Mouse (Mus musculus) left cerebral cortex, adult 18-20 months (tissue): ENCODE results near the gene Aldh2. TPM values are rescaled to one million over a fixed set of nuclear protein-coding genes. Genes with fewer than 3 reads are reported as not detected.
"Not testable (repeated sequence)": the region's sequence is repeated elsewhere in the genome, so short reads cannot be mapped to it uniquely, and the experiment has no call there.

Experiments used
- DNase-seq, 2 experiments: peaks; one replicate each; pipeline ENCODE4 v3.0.0; 2021 to 2022; ENCODE audit warnings: low spot score in 2 of 2, mixed read lengths in 1 of 2
- long read RNA-seq, 2 experiments: library from polyadenylated mRNA; stranded (forward); transcript quantifications; one replicate each; pipeline ENCODE4 v2.0.0; 2021
- total RNA-seq, 2 experiments: library from RNA; stranded (reverse); gene quantifications; 2 replicates each; pipeline ENCODE4 v1.2.3; 2021

The Aldh2 gene
- 100 to 1,000 TPM; 128 to 130 TPM for total RNA-seq
- long read RNA-seq, experiment 1, transcript Aldh2-201 (13 exons, 3,867 nt): major isoform, 19 of 22 reads
- long read RNA-seq, experiment 1, partial matches to known transcripts: 1 of 22 reads
- long read RNA-seq, experiment 1, other reads (novel, unspliced or antisense): 1 of 22 reads
- long read RNA-seq, experiment 2, transcript Aldh2-201 (13 exons, 3,867 nt): major isoform, 12 of 14 reads
- long read RNA-seq, experiment 2, partial matches to known transcripts: 1 of 14 reads
- long read RNA-seq, experiment 2, other reads (novel, unspliced or antisense): 1 of 14 reads

DNA sequence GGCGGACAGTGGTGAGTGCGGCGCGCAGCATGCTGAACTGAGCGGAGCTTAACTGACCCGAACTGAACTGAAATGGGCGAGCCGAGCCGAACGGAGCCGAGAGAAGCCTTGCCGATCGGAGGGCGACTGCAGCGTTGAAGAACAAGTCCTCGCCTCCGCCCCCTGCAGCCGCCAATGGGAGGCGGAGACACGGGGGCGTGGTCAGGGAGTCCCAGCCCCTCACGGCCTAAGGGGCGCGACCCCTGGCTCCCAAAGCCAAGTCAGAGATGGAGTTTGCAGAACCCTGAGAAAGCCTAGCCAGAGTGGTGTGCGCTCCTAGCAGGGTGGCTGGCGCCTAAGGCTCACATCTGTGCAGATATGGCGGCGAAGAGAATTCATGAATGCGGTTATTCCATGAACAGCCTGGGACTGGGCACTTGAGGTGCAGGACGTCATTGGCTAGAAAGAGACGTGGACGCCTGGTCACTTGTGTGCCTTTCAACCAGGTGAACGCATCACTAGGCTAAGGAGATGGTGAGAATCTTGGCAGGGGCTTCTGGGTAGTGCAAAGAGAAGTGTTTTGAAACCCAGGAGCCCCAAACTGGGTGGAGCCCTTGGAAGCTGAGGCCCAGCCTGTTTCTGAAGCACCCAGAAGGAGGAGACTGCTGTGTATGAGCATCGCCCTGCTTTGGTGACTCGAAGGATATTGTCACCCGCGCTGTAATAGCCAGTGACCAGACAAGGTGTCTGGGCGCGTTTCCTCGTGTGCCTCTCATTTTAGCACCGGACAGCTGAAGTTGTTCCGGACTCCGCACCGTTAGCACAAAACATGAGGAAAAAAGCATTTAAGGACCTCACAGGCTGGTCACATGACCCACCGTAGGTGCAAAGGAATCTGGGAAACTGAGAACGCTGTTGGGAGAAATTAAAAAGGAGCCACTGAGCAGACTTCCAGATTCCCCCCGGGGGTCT, at the start of gene Aldh2:
Aldh2 (minus strand) TSS at position 374 of the 951 bp plus-strand sequence.
- peak; percentile 75 to 80 for DNase-seq

DNA sequence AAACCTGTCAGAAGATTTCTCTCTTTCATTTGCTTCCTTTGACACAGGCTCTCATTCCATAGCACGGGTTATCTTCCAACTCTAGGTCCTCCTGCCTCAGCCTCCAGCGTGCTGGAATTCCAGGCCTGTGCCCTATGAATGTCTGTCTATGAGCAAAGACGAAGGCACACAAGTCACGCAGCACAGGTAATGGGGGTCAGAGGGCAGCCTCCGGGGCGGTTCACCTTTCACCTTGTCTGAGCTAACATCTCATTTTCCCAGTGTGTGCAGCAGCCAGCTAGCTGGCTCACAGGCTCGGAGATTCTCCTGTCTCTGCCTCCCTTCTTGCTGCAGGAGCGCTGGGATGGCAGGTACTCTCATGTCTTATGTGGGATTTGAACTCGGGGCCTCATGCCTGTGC, 46.0 kb upstream of the Aldh2 start:
- no peak for DNase-seq

DNA sequence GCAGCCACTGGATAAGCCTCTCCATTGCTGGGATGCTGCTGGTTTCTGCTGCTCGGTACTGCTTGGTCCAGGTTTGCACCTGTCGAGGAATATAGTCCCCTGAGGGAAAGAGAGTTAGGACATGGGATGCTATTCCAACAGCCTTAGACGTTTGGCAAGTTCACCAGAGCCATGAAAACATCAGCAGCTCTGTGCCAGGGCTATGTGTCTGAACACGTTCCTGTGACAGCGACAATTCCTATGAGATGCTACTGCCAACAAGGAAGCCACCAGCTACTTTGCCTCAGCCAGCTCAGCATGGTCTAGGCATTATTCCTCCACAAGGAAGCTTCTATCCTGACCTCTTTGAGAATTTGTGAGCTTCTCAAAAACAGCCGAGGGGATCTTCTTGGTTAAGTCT, 43.7 kb upstream of the Aldh2 start:
- no peak for DNase-seq

DNA sequence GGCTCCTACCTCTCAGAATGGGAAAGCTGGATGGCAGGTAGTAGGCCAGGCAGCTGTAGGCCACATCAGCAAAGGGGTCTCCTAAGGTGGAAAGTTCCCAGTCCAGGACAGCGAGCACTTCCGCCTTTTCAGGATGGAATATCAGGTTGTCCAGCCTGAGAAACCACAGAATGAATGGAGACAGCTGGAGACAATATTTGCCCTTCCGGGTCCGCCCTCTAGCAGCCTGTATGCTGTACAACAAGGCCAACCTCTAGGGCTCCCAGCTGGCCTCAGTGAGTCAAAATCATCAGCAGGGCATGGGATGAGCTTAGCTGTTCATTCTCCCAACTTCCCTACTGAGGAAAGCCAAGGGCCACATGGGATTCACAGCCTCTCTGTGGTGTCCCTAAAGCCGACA, 41.0 kb upstream of the Aldh2 start:
- DNase-seq: no peak

DNA sequence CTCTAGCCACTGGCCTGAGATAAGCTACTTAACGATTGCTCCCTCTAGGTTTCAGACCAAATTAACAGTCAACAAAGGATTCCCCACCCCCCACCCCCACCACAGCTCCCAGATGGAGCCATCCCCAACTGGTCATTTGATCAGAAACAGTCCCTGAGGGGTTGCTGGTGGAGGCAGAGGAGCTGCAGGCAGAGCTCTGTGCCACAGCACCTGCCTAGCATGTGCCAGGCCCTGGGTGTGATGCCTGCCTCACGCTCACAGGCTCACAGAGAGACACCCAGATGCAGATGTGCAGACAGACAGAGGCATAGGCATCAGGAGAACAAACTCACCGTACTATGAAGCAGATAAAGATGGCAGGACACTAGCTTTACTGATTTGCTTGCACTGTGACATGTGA, 39.2 kb upstream of the Aldh2 start:
- DNase-seq: no peak

DNA sequence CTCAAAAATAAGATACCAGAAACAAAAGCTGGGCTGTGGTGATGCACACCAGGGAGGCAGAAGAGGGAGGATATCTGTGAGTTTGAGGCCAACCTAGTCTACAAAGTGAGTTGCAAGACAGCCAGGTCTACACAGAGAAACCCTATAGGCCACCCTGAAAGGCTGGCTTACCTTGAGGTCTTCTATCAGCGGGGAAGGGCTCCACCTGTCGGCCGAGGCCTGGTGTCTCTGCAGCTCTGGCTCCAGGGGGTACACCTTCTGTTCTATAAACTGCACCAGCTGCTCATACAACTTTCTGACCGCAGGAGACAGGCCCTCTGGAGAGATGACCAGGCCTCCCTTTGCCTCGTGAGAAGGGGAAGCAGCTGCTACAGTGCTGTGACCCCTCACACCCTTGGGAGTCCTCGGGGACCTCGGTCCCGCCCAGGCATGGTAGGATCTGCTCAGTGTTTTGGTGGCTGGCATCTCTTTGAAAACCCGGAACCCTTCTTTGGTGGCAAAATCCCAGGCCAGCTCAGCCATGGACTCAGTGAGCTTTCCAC, 37.6 kb upstream of the Aldh2 start:
- peak in 1 of 2 experiments; percentile 7 for DNase-seq

DNA sequence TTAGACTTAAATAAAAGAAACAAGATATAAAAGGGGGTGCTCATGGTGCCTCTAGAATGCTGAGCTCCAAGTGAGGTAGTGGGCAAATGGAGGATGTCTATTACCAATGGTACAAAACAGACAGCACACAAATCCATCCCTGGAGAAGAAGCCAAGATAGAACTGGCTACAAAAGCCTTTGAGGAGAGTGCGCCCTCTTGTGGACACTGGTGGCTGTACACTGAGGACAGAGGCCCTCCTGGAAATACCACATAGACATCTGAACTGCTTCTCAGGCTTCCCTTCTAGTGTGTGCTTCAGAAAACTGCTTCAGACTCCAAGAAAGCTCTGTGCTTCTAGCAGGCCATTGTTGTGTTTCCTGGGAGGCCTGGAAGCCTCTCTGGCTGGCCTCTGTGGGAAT, 34.2 kb upstream of the Aldh2 start:
- DNase-seq: peak; percentile 64 to 83

DNA sequence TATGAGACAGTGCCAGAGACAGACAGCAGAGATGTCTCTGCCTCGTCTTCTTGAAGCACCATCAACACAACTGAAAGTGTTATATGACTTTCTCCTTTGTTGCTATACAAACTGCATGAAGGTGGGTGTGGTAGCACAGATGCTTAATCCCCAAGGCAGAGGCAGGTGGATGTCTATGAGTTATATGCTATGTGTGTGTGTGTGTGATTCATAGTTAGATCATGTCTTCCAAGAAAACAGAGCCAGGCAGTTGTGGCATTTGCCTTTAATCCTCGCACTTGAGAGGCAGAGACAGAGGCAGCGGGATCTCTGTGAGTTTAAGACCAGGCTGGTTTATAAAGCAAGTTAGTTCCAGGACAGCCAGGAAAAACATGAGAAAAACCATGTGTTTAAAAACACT, 29.6 kb upstream of the Aldh2 start:
- no peak for DNase-seq

DNA sequence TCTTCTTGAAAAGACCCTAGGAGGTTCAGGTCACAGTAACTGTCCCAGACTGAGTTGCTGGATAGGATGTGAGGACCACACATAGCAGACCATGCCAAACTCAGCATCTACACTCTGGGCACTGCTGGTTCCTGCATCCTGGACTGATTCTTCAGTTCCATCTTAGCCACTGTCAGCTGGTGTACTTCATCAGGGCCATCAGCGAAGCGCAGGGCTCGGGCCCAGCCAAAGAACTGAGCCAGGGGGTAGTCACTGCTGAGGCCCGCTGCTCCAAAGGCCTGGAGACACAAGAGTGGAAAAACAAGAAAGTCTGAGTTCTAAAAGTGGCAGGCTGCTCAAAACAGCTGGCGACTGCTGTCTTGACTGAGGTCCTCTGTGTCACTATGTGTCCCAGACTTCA, 27.5 kb upstream of the Aldh2 start:
- no peak for DNase-seq

DNA sequence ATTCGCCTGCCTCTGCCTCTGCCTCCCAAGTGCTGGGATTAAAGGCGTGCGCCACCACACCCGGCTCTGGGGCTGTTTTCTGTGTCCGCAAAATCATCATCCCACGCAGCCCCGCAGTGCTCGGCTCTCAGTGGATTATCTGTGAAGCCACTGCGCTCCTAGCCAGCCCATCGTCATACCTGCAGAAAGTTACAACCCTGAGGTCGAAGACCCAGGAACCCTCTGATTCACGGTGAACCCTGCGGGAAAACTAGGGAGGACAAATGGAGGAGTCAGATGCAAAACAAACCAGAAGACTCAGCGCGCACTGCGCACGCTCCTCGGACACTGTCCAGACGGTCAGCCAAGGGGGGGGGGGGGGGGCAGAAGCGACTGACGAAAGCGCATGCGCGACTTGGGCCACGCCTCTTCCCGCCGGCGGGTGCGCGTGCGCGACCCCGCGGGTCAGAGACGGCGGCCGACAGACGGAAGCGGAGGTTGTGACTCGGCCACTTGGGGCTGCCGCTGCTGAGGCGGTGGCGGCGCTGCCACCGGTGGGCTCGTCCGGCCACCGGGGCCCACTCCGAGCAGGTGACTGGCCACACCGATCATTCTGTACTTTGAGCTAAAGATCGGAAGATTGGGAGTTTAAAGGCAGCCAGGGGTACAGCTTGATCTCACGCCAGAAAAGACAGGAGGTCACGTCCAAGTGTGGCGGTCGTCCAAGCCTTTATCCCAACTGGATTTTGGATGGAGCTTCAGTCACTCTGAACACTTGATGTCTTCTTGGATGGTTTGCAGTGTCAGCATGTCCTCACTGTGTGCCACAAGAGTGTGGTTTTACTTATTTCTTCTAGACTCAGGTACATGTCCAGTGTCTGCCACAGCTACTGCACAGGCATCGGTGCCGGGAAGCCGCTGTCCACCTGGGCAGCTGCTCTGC, 25.2 kb upstream of the Aldh2 start, which contains the start of gene Acad12:
Acad12 (minus strand) TSS at position 347 of the 922 bp plus-strand sequence.
- DNase-seq: peak; percentile 76 to 79

DNA sequence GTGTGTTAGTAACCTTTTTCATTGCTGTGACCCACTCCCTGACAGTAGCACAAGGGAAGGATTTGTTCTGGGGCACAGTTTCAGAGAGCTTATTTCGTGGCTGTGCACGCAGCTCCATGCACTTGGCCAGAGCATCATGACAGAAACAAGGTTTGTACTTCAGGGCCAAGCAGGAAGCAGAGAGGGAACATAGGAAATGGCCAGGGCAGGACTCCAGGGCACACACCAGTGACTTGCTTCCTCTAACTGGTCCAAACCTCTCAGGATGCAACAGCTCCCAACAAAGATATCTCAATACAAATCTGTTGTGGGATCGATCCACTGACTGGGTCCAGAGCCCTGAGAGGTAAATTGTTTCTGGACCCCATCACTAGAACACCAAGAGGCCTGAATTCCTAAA, 21.3 kb upstream of the Aldh2 start:
- not testable (repeated sequence) for DNase-seq

DNA sequence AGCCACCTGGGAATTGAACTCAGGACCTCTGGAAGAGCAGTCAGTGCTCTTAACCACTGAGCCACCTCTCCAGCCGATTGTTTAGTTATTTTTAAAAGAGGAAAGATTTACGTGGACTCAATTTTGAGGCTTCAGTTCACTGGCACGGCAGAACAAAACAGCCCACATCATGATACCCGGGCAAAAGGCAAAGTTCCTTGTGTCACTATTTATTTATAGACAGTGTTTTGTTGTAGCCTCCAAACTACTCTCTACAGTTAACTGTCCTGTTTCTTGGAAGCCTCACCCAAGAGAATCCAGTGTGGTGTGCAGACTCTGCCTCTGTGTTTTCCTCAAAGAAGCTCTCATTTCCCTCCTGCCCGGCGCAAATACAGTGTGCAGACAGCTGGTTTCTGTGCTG, 18.4 kb upstream of the Aldh2 start:
- DNase-seq: no peak

DNA sequence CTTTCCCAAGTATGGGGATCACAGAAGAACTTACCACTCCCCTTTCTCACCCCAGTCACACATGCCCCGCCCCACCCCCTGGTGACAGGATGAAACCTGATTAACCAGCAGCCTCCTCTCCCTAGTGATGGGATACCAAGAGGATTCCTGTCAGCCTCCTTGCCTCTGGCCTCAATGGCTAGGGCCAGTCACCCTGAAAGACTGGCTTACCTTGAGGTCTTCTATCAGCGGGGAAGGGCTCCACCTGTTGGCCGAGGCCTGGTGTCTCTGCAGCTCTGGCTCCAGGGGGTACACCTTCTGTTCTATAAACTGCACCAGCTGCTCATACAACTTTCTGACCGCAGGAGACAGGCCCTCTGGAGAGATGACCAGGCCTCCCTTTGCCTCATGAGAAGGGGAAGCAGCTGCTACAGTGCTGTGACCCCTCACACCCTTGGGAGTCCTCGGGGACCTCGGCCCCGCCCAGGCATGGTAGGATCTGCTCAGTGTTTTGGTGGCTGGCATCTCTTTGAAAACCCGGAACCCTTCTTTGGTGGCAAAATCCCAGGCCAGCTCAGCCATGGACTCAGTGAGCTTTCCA, 16.0 kb upstream of the Aldh2 start:
- DNase-seq: not testable (repeated sequence)

DNA sequence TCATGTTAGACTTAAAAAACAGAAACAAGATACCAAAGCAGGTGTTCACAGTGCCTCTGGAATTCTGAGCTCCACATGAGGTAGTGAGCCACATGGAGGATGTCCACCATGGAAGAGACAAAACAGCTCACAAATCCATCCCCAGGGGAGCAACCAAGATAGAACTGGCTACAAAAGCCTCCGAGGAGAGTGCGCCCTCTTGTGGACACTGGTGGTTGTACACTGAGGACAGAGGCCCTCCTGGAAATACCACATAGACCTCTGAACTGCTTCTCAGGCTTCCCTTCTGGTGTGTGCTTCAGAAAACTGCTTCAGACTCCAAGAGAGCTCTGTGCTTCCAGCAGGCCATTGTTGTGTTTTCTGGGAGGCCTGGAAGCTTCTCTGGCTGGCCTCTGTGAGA, 12.5 kb upstream of the Aldh2 start:
- DNase-seq: peak; percentile 64 to 87

DNA sequence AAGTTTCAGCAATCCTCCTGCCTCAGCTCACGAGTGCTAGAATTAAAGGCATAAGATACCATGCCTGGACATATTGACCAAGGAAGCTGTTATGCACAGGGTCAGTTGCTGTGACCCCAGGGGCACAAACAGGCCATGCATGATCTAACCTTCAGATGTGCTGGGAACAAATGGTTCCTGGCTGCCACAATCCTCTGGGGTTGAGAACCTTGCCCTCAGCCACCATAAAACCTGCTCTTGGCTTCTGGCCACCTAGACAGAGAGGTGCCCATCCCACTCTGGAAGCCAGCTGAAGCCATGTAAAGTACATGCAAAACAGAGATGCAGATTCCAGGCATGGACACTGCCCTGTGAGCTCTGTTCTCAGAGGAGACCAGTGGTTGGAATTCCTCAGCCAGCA, 10.2 kb upstream of the Aldh2 start:
- not testable (repeated sequence) for DNase-seq

DNA sequence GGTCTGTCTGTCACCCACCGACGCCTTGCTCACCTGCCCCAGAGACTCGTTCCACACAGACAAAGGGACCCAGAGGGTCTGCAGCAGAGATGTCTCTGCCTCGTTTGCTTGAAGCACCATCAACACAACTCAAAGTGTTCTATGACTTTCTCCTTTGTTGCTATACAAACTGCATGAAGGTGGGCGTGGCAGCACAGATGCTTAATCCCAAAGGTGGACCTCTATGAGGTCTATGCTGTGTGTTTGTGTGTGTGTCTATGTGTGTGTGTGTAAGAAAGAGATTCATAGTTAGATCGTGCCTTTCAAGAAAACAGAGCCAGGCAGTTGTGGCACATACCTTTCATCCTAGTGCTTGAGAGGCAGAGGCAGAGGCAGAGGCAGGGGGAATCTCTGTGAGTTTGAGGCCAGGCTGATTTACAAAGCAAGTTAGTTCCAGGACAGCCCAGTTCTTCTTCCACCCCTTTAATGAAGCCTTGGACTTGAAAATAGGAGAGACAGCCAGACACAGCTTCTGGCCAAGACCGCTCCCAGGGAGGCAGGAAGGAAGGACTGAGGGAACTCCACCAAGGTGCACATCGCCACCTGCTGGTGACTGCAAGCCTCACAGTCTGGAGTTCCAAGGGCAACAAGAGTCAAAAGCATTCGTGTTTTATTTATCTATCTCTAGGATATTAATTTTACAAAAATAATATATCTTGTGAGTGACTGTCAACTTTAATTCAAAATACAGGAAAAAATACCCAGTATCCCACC, 8.1 kb upstream of the Aldh2 start:
- DNase-seq: peak; percentile 90 to 95

DNA sequence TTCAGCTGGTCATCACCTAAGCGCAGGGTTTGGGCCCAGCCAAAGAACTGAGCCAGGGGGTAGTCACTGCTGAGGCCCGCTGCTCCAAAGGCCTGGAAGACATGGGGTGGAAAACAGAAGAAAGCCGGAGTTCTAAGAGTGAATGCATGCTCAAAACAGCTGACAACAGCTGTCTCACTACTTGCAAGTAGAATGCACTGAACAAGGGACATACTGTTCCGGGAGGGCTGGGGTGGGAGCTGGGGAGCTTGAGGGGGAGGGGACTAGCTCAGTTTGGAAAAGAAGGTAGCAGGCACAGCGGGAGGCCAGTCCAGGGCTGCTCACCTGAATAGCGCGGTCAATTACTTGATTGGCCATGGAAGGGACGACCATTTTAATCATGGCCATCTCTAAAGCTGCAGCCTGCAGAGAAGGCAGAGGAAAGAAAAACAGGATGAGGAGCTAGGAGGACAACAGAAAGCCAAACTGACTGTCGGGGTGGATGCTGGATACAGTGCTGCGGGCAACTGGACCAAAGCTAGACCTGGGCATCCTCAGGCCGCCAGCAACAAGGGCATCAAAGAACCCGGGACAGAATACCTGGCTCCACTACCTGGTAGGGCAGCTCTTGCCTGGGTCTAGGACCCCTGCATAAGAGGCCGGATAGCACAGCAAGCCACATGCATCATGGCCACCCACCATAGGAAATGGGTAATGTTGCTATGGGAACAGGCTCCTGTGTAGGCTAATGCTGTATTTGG, 5.4 kb upstream of the Aldh2 start:
- no peak for DNase-seq

DNA sequence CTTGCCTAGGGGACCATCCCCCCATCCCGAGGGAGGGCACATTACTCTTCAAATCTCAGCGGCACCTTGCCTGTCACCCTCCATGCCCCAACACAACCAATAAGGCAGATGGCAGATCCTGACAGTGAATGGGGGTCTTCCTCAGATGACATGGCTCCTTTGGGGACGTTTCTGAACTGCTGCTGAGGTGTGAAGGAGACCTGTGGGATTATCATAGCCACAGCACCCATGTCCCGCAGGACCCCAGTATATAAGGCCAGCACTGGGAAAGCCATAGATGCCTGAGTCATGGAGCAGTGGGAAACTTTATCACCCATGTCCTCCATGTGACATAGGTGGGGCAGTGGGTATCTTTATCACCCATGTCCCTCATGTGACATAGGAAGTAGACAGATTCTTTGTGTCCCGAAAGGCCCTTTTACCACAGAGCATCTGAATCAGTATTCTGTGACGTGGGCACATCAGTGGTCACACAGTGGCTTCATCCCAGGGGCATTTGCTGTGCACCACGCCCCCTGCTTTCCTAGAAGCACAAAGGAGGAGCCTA, 4.4 kb upstream of the Aldh2 start:
- no peak for DNase-seq

DNA sequence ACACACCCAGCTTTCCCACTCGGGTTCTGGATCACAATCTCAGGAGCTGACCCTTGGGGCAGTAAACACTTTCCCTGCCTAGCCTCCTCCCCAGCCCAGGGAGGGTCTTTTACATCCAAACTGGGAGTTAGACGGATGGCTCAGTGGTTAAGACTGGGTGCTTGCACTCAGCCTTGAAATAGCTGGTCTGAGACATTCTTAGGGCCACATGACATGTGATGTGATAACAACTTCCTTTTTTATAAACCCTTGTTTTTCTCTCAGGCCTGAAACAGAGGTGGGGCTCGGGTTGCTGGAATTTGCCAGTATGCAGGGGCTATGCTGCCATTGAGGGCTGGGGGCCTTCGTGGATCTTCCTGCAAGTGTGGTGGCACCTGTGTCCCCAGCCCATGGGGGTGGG, 3.7 kb upstream of the Aldh2 start:
- no peak for DNase-seq
